Mouse (Mus musculus): ENCODE results near the gene Lyrm4. TPM values are rescaled to one million over a fixed set of nuclear protein-coding genes. Genes with fewer than 3 reads are reported as not detected.

The Lyrm4 gene
- total and polyA plus RNA-seq, 3 experiments, result 10.9 to 27.0 (median 26.3) TPM

- in situ Hi-C loops (cut with MboI; ENCODE audit: low pct_ligation_motif_present, low pct_unique_long_range_greater_than_20kb, low sequenced_read_pairs), result loop anchor here (25.0 kb wide), 1 partner anchor 1277 kb away; no protein-coding TSS in a partner anchor
- Histone ChIP-seq H3K9ac (ENCODE audit: insufficient read depth, low read depth) (no peak overlapping the region), H3K27ac (ENCODE audit: insufficient read depth, low read depth) (no peak overlapping the region)
These were observed 81.8 kb downstream of the Lyrm4 start for GRCm38 (mm10) chr13:36035528-36035927.

GRCm38 (mm10) chr13:36031959-36032358 lies 85.4 kb downstream of the Lyrm4 start:
- dilution Hi-C loops (cut with MboI; ENCODE audit: extremely low pct_ligation_motif_present, extremely low pct_unique_long_range_greater_than_20kb, low sequenced_read_pairs), result no loop called here
- Histone ChIP-seq H3K9ac (ENCODE audit: insufficient read depth, low read depth) (no peak overlapping the region), H3K4me2 (ENCODE audit: insufficient read depth, low read depth, poor library complexity, severe bottlenecking) (no peak overlapping the region), H3K36me3 (replicated peaks in 1 of 2; ENCODE audit: control insufficient read depth in 1 of 2, insufficient read depth in 1 of 2, low read length in 1 of 2) (peaks cover 0 to 8% of the 10 kb centered on the region in 2 experiments), H3K4me1 (ENCODE audit: control insufficient read depth in 1 of 2, insufficient read depth in 2 of 2) (peaks cover 3 to 32% of the 10 kb centered on the region in 2 experiments; a peak in 3 of 4 replicates), H3K27ac (ENCODE audit: insufficient read depth, low read depth) (no peak overlapping the region), H3K4me3 (replicated peaks in 1 of 3; ENCODE audit: low read depth in 2 of 3, low read length in 2 of 3, poor library complexity in 1 of 3) (no peak overlapping the region), H3K27me3 (replicated peaks) (no peaks in the 10 kb centered on the region), H3K9me3 (replicated peaks; ENCODE audit: low read length) (no peaks in the 10 kb centered on the region), H3K79me2 (replicated peaks; ENCODE audit: control insufficient read depth, extremely low read depth, insufficient read depth, poor library complexity, severe bottlenecking) (no peaks in the 10 kb centered on the region)
- in situ Hi-C loops (cut with MboI; ENCODE audit: low pct_ligation_motif_present, low pct_unique_long_range_greater_than_20kb, low sequenced_read_pairs), result loop anchor here (25.0 kb wide), 1 partner anchor 1280 kb away; no protein-coding TSS in a partner anchor
- no peak for DNase-seq (ENCODE audit: extremely low read depth)
- no peak for TF ChIP-seq CHD2 (IDR thresholded peaks at IDR 0.05; ENCODE audit: low read length)
- TF ChIP-seq RAD21 (IDR thresholded peaks at IDR 0.05; ENCODE audit: low read depth, low read length), result no peak
- TF ChIP-seq TBP (conservative IDR thresholded peaks at IDR 0.05; ENCODE audit: low read depth, low read length), result no peak
- no peak for TF ChIP-seq ZNF384 (IDR thresholded peaks at IDR 0.05; ENCODE audit: low read depth, low read length)
- TF ChIP-seq MAZ (IDR thresholded peaks at IDR 0.05; ENCODE audit: low read depth, low read length), result no peak
- TF ChIP-seq POLR2A (IDR thresholded peaks at IDR 0.05; ENCODE audit: low read depth, low read length), result no peak
- TF ChIP-seq SMC3 (IDR thresholded peaks at IDR 0.05; ENCODE audit: low read depth, low read length), result no peak
- TF ChIP-seq NELFE (IDR thresholded peaks at IDR 0.05; ENCODE audit: low read depth, low read length), result no peak
- TF ChIP-seq IRF4 (IDR thresholded peaks at IDR 0.05; ENCODE audit: low read depth, low read length), result no peak
- TF ChIP-seq NRF1 (IDR thresholded peaks at IDR 0.05; ENCODE audit: low read depth, low read length), result no peak
- TF ChIP-seq E2F4 (IDR thresholded peaks at IDR 0.05; ENCODE audit: insufficient replicate concordance, low read depth, low read length), result no peak

More at GRCm38 (mm10) chr13:36035528-36035927, 81.8 kb downstream of the Lyrm4 start:
- H3K9me3 ChIP-seq (replicated peaks; ENCODE audit: low read length), result no peaks in the 10 kb centered on the region
- no peaks in the 10 kb centered on the region for H3K79me2 ChIP-seq (replicated peaks; ENCODE audit: control insufficient read depth, extremely low read depth, insufficient read depth, poor library complexity, severe bottlenecking)
- H3K36me3 ChIP-seq (replicated peaks in 1 of 2; ENCODE audit: control insufficient read depth in 1 of 2, insufficient read depth in 1 of 2, low read length in 1 of 2), result peaks cover 0 to 8% of the 10 kb centered on the region in 2 experiments
- no peak for TF ChIP-seq BHLHE40 (IDR thresholded peaks at IDR 0.05; ENCODE audit: low read depth, low read length)
- no peak for TF ChIP-seq POLR2AphosphoS2 (IDR thresholded peaks at IDR 0.05; ENCODE audit: low read depth, low read length)
- no peak for TF ChIP-seq IRF4 (IDR thresholded peaks at IDR 0.05; ENCODE audit: low read depth, low read length)
- no peak for TF ChIP-seq SMC3 (IDR thresholded peaks at IDR 0.05; ENCODE audit: low read depth, low read length)
- no peak for TF ChIP-seq ZMIZ1 (IDR thresholded peaks at IDR 0.05; ENCODE audit: low read depth, low read length)
- TF ChIP-seq HCFC1 (IDR thresholded peaks at IDR 0.05; ENCODE audit: low read depth, low read length), result no peak
- TF ChIP-seq MEF2A (IDR thresholded peaks at IDR 0.05; ENCODE audit: borderline replicate concordance, low read depth, low read length), result no peak
- no peak for TF ChIP-seq JUND (conservative IDR thresholded peaks at IDR 0.05; ENCODE audit: low read depth, low read length)
- no peak for TF ChIP-seq CHD2 (IDR thresholded peaks at IDR 0.05; ENCODE audit: low read length)
- no peak for TF ChIP-seq EP300 (IDR thresholded peaks at IDR 0.05; ENCODE audit: low read length)
- no peak for TF ChIP-seq KAT2A (IDR thresholded peaks at IDR 0.05; ENCODE audit: insufficient replicate concordance, low read length)
- TF ChIP-seq SIN3A (IDR thresholded peaks at IDR 0.05; ENCODE audit: low read length), result no peak
- no peak for TF ChIP-seq E2F4 (IDR thresholded peaks at IDR 0.05; ENCODE audit: insufficient replicate concordance, low read depth, low read length)
- TF ChIP-seq MAZ (IDR thresholded peaks at IDR 0.05; ENCODE audit: low read depth, low read length), result no peak
- TF ChIP-seq RCOR1 (conservative IDR thresholded peaks at IDR 0.05; ENCODE audit: low read depth, low read length), result no peak
- TF ChIP-seq NRF1 (IDR thresholded peaks at IDR 0.05; ENCODE audit: low read depth, low read length), result no peak
- no peak for TF ChIP-seq ELF1 (IDR thresholded peaks at IDR 0.05; ENCODE audit: low read depth, low read length)
- no peak for TF ChIP-seq GABPA (IDR thresholded peaks at IDR 0.05; ENCODE audit: insufficient replicate concordance, low read depth, low read length)
- TF ChIP-seq POLR2A (IDR thresholded peaks at IDR 0.05; ENCODE audit: low read depth, low read length), result no peak
- no peaks in the 10 kb centered on the region for H3K27me3 ChIP-seq (replicated peaks)
- dilution Hi-C loops (cut with MboI; ENCODE audit: extremely low pct_ligation_motif_present, extremely low pct_unique_long_range_greater_than_20kb, low sequenced_read_pairs), result no loop called here
- no peak overlapping the region for H3K4me2 ChIP-seq (ENCODE audit: insufficient read depth, low read depth, poor library complexity, severe bottlenecking)
- H3K4me1 ChIP-seq (ENCODE audit: control insufficient read depth in 1 of 2, insufficient read depth in 2 of 2), result peaks cover 0 to 5% of the 10 kb centered on the region in 2 experiments; a peak in 1 of 4 replicates
- DNase-seq (ENCODE audit: extremely low read depth), result no peak
- H3K4me3 ChIP-seq (replicated peaks in 1 of 3; ENCODE audit: low read depth in 2 of 3, low read length in 2 of 3, poor library complexity in 1 of 3), result no peak overlapping the region
